Mouse (Mus musculus) testis, adult 2 months (tissue): Measurements from ENCODE around the gene Agtr1b.

ENCODE experiments used
- CTCF ChIP-seq: fragments of 200-500 bp; IDR thresholded peaks from 2 replicates; pipeline ENCODE4 v1.5.1; 2012; ENCODE audit warnings: low read depth, mild to moderate bottlenecking, inconsistent platforms, low read length, moderate library complexity; ENCODE audit not compliant: control insufficient read depth, insufficient read depth, insufficient replicate concordance
- POLR2A ChIP-seq: fragments of 200-500 bp; IDR thresholded peaks from 2 replicates; pipeline ENCODE4 v1.6.1; 2012; ENCODE audit warnings: low read depth, mild to moderate bottlenecking, inconsistent platforms, low read length, moderate library complexity; ENCODE audit not compliant: control insufficient read depth

DNA sequence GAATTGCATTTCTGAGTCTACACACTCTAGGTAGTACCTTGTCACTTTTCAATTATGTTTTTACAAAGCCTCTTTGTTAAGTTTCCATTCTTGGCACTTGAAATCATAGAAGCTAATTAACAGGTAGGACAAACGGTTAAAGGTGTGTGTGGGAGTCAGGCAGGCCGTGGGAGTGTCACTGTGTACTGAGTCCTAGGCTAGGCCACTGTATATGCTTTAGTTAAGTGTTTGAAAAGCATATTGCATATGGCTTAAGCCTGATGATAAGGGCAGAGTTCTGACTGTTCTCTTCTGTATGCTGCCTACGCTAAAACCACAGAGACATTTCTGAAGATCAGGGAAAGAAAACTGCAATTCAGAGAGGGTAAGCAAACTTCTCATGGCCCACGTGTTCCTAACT is 59.7 kb downstream of the Agtr1b start:
- TF ChIP-seq CTCF (no peak), POLR2A (no peak)
